Mouse (Mus musculus) liver, embryonic 14.5 days (tissue): ENCODE measurements around the gene Cyp3a13.

Experiments used
- CTCF ChIP-seq: IDR thresholded peaks from 2 replicates; pipeline ENCODE4 v1.5.1; 2016; ENCODE audit warnings: antibody characterized with exemption, low read depth, control low read depth
- EP300 ChIP-seq: IDR thresholded peaks from 2 replicates; pipeline ENCODE4 v1.6.1; 2016; ENCODE audit warnings: antibody characterized with exemption, low read depth

- TF ChIP-seq CTCF (no peak), EP300 (no peak)
Observed at GRCm38 (mm10) chr5:137887666-137888065, 33.8 kb downstream of the Cyp3a13 start.
